Mouse (Mus musculus) T-helper 17 cell (primary cell): ENCODE data around the gene Slc5a3.

Source experiments
- in situ Hi-C, 2 experiments: fragments of 300-600 bp; cut with MboI, MseI; formaldehyde crosslinking; loops; 1 replicate in 1 of 2; 2 replicates in 1 of 2; pipeline ENCODE4 v1.15.1; 2025; ENCODE audit warnings: high pct_unique_total_duplicates in 2 of 2

Slc5a3 gene

GRCm38 (mm10) chr16:92057852-92058643, at the start of gene Slc5a3, which contains the start of the genes Mrps6 and Gm49711:
TSS of gene Slc5a3 (plus strand) at chr16:92058322.
TSS of gene Mrps6 (plus strand) at chr16:92058270.
TSS of gene Gm49711 (plus strand) at chr16:92058316.
- in situ Hi-C loops, result loop anchor here (5.0 to 25.0 kb wide), 3 partner anchors 96 to 1021 kb away; partner anchors contain the start of gene Paxbp1 (in 1 of the 2)

- in situ Hi-C loops, result no loop called here
These were observed 48.5 kb upstream of the Slc5a3 start for GRCm38 (mm10) chr16:92009586-92009985.

GRCm38 (mm10) chr16:92016792-92017191, 41.3 kb upstream of the Slc5a3 start:
- in situ Hi-C loops, result no loop called here

- in situ Hi-C loops, result loop anchor here in 1 of 2 experiments (5.0 kb wide), 1 partner anchor 52 kb away; no protein-coding TSS in a partner anchor
These were observed 38.7 kb upstream of the Slc5a3 start for GRCm38 (mm10) chr16:92019141-92020118.

- in situ Hi-C loops, result loop anchor here in 1 of 2 experiments (5.0 kb wide), 1 partner anchor 55 kb away; no protein-coding TSS in a partner anchor
These were observed 36.3 kb upstream of the Slc5a3 start for GRCm38 (mm10) chr16:92021656-92022400.

GRCm38 (mm10) chr16:92022494-92023283, 35.4 kb upstream of the Slc5a3 start:
- in situ Hi-C loops, result loop anchor here in 1 of 2 experiments (5.0 kb wide), 1 partner anchor 55 kb away; no protein-coding TSS in a partner anchor

GRCm38 (mm10) chr16:92033286-92033685, 24.8 kb upstream of the Slc5a3 start:
- in situ Hi-C loops, result no loop called here

GRCm38 (mm10) chr16:92034676-92035075, 23.4 kb upstream of the Slc5a3 start:
- in situ Hi-C loops, result no loop called here

GRCm38 (mm10) chr16:92036701-92037100, 21.4 kb upstream of the Slc5a3 start:
- in situ Hi-C loops, result no loop called here

GRCm38 (mm10) chr16:92037891-92038607, 20.1 kb upstream of the Slc5a3 start:
- in situ Hi-C loops, result no loop called here

- in situ Hi-C loops, result no loop called here
These were observed 18.7 kb upstream of the Slc5a3 start for GRCm38 (mm10) chr16:92039421-92039820.

GRCm38 (mm10) chr16:92039966-92040365, 18.2 kb upstream of the Slc5a3 start:
- in situ Hi-C loops, result no loop called here

GRCm38 (mm10) chr16:92051777-92052310, 6.3 kb upstream of the Slc5a3 start:
- in situ Hi-C loops, result loop anchor here in 1 of 2 experiments (5.0 to 25.0 kb wide), 2 partner anchors 115 to 1015 kb away; partner anchors contain the start of gene Paxbp1

- in situ Hi-C loops, result loop anchor here in 1 of 2 experiments (5.0 to 25.0 kb wide), 2 partner anchors 115 to 1015 kb away; partner anchors contain the start of gene Paxbp1
These were observed 5.6 kb upstream of the Slc5a3 start for GRCm38 (mm10) chr16:92052569-92052968.

GRCm38 (mm10) chr16:92056711-92057110, 1.4 kb upstream of the Slc5a3 start:
- in situ Hi-C loops, result loop anchor here (5.0 to 25.0 kb wide), 3 partner anchors 94 to 1019 kb away; partner anchors contain the start of gene Paxbp1 (in 1 of the 2)

GRCm38 (mm10) chr16:92057456-92057851, 668 bp upstream of the Slc5a3 start:
- in situ Hi-C loops, result loop anchor here (5.0 to 25.0 kb wide), 3 partner anchors 95 to 1020 kb away; partner anchors contain the start of gene Paxbp1 (in 1 of the 2)

- in situ Hi-C loops, result loop anchor here (5.0 to 25.0 kb wide), 3 partner anchors 97 to 1022 kb away; partner anchors contain the start of gene Paxbp1 (in 1 of the 2)
These were observed 810 bp downstream of the Slc5a3 start for GRCm38 (mm10) chr16:92058644-92059620.
